Mouse (Mus musculus) cerebellum, postnatal 25 days (tissue): Measurements from ENCODE around the gene Pycard.
"Not testable (repeated sequence)": the region's sequence is repeated elsewhere in the genome, so short reads cannot be mapped to it uniquely, and the experiment has no call there.

Experiments
- DNase-seq, 2 experiments: peaks; one replicate each; pipeline ENCODE4 v3.0.0; 2021; ENCODE audit warnings: mixed read lengths in 2 of 2

Gene Pycard

GRCm38 (mm10) chr7:127993341-127993977 is at the start of gene Pycard:
Gene Pycard, minus strand, starts transcription at chr7:127993867.
- peak; percentile 24 to 30 for DNase-seq

- DNase-seq, result not testable (repeated sequence)
Measured at GRCm38 (mm10) chr7:128042161-128042820, 48.6 kb upstream of the Pycard start.

GRCm38 (mm10) chr7:128033616-128034015 is 39.9 kb upstream of the Pycard start:
- no peak for DNase-seq

- DNase-seq, result no peak
Measured at GRCm38 (mm10) chr7:128032989-128033293, 39.3 kb upstream of the Pycard start.

- DNase-seq, result no peak
Measured at GRCm38 (mm10) chr7:128032290-128032988, 38.8 kb upstream of the Pycard start.

GRCm38 (mm10) chr7:128031403-128031976 is 37.8 kb upstream of the Pycard start:
- DNase-seq, result peak in 1 of 2 experiments; percentile 21

- DNase-seq, result no peak
Measured at GRCm38 (mm10) chr7:128025381-128025780, 31.7 kb upstream of the Pycard start.

- DNase-seq, result no peak
Measured at GRCm38 (mm10) chr7:128024932-128025331, 31.3 kb upstream of the Pycard start.

GRCm38 (mm10) chr7:128024364-128024763 is 30.7 kb upstream of the Pycard start:
- no peak for DNase-seq

- DNase-seq, result no peak
Measured at GRCm38 (mm10) chr7:128023565-128023964, 29.9 kb upstream of the Pycard start.

- no peak for DNase-seq
Measured at GRCm38 (mm10) chr7:128022974-128023373, 29.3 kb upstream of the Pycard start.

GRCm38 (mm10) chr7:128019187-128019586 is 25.5 kb upstream of the Pycard start:
- DNase-seq, result no peak

- no peak for DNase-seq
Measured at GRCm38 (mm10) chr7:128018275-128018674, 24.6 kb upstream of the Pycard start.

GRCm38 (mm10) chr7:128016650-128017049 is 23.0 kb upstream of the Pycard start:
- no peak for DNase-seq

GRCm38 (mm10) chr7:128016134-128016533 is 22.5 kb upstream of the Pycard start:
- not testable (repeated sequence) for DNase-seq

GRCm38 (mm10) chr7:128013116-128013515 is 19.4 kb upstream of the Pycard start:
- no peak for DNase-seq

GRCm38 (mm10) chr7:128012136-128012780 is 18.6 kb upstream of the Pycard start:
- DNase-seq, result no peak

GRCm38 (mm10) chr7:128009715-128010340 is 16.2 kb upstream of the Pycard start:
- DNase-seq, result peak in 1 of 2 experiments; percentile 28

- peak; percentile 52 to 72 for DNase-seq
Measured at GRCm38 (mm10) chr7:128006193-128006592, 12.5 kb upstream of the Pycard start.

GRCm38 (mm10) chr7:128004487-128005362 is 11.1 kb upstream of the Pycard start:
- peak; percentile 46 to 59 for DNase-seq

- no peak for DNase-seq
Measured at GRCm38 (mm10) chr7:128004150-128004486, 10.5 kb upstream of the Pycard start.

GRCm38 (mm10) chr7:128003688-128004087 is 10.0 kb upstream of the Pycard start, which contains the start of gene Trim72:
Gene Trim72, plus strand, starts transcription at chr7:128003949.
- peak; percentile 79 to 81 for DNase-seq
